Mouse (Mus musculus): ENCODE measurements at regions not wholly inside any gene's neighbourhood (a gene's known extent, or its start where the extent isn't known, plus 50 kb on each side); places are given as distances from the start of the nearest gene placed in this dataset.

- TF ChIP-seq CTCF (IDR thresholded peaks at IDR 0.05; ENCODE audit: low read depth) (no peak), EP300 (IDR thresholded peaks at IDR 0.05; ENCODE audit: low read depth) (no peak)
Measured at GRCm38 (mm10) chr8:35249747-35250375, 515.7 kb upstream of the Gm19410 start.
